Mouse (Mus musculus) bone marrow macrophage, adult 2 months (primary cell): Measurements from ENCODE around the gene Scd4. TPM values are rescaled to one million over a fixed set of nuclear protein-coding genes. Genes with fewer than 3 reads are reported as not detected.

Experiments
- H3K27ac ChIP-seq: 2 replicates; pipeline ENCODE4 v1.5.1; 2012; ENCODE audit warnings: low read depth, low read length; ENCODE audit not compliant: insufficient read depth
- H3K4me1 ChIP-seq: 2 replicates; pipeline ENCODE4 v1.6.1; 2012; ENCODE audit warnings: low read length; ENCODE audit not compliant: control insufficient read depth, insufficient read depth
- H3K4me3 ChIP-seq: 2 replicates; pipeline ENCODE4 v1.5.1; 2012; ENCODE audit warnings: mild to moderate bottlenecking, low read length, moderate library complexity; ENCODE audit not compliant: insufficient read depth
- CTCF ChIP-seq: IDR thresholded peaks from 2 replicates; pipeline ENCODE4 v1.5.1; 2012; ENCODE audit warnings: low read depth, mild to moderate bottlenecking, low read length, moderate library complexity
- POLR2A ChIP-seq: IDR thresholded peaks from 2 replicates; pipeline ENCODE4 v1.6.1; 2012; ENCODE audit warnings: mild to moderate bottlenecking, low read depth, low read length, borderline replicate concordance
- polyA plus RNA-seq: library from polyadenylated mRNA; stranded (reverse); fragments of >200 nt; gene quantifications from 2 replicates; pipeline ENCODE4 v1.2.4, GENCODE M21; 2012; ENCODE audit not compliant: missing spikeins, insufficient read depth, insufficient read length

Gene Scd4
- polyA plus RNA-seq = not detected in 2 replicates

GRCm38 (mm10) chr19:44332833-44333623, at the start of gene Scd4:
Gene Scd4 (plus strand): TSS chr19:44333092.
- TF ChIP-seq POLR2A (no peak), CTCF (no peak)
- H3K27ac ChIP-seq = no peak within 1 kb of the TSS
- H3K4me1 ChIP-seq = peaks cover 11% of the 10 kb centered on the region
- no peak within 1 kb of the TSS for H3K4me3 ChIP-seq

DNA sequence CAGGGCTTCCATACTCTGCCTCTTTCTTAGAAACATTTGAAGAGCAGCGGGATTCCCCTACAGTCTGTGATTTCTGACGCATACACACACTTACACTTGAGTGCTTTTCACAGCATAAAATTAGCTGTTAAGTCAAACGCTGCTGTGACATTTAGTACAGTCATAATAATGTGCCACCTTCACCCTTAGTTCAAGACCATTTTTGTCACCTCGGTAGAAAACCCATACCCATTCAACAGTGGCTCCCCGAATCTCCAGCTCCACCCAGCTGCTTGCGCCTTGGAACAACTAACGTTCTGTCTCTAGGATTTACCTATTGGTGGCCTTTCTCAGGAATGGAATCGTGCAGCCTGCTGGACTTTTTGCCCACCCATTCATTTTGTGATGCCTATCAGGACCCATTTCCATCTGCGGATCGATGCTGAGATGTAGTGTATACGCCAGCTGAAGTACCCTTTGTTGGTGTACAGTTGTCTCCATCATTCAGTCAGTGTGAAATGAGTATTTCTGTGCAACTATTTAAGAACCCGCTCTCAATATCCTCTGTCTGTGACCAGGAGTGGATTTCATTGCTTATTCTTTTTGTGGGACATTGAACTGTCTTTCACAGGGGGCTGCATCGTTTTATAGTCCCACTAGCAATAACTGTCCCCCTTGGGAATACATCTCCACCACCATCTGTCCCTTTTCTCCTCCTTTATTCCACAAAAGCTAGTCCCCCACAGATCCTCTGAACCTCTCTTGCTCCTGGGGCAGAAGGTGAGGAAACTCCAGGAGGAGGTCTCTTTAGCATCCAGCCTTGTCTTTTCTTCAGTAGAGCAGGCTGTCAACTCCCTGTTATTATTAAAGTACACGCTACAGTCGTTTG, 49.5 kb upstream of the Scd4 start:
- Histone ChIP-seq H3K27ac (peak overlapping the region; percentile 77), H3K4me1 (peaks cover 48% of the 10 kb centered on the region), H3K4me3 (peak overlapping the region; percentile 38)
- no peak for TF ChIP-seq CTCF
- TF ChIP-seq POLR2A = no peak

GRCm38 (mm10) chr19:44284025-44284695, 48.7 kb upstream of the Scd4 start:
- H3K4me3 ChIP-seq = peak overlapping the region; percentile 66
- no peak; the same call in 1 of the 2 replicates for TF ChIP-seq POLR2A
- peaks cover 45% of the 10 kb centered on the region for H3K4me1 ChIP-seq
- peak overlapping the region; percentile 88 for H3K27ac ChIP-seq

- Histone ChIP-seq H3K27ac (peak overlapping the region; percentile 88), H3K4me3 (peak overlapping the region; percentile 66), H3K4me1 (peaks cover 45% of the 10 kb centered on the region)
- TF ChIP-seq POLR2A (no peak), CTCF (no peak)
These were observed 48.2 kb upstream of the Scd4 start for GRCm38 (mm10) chr19:44284723-44285122.

DNA sequence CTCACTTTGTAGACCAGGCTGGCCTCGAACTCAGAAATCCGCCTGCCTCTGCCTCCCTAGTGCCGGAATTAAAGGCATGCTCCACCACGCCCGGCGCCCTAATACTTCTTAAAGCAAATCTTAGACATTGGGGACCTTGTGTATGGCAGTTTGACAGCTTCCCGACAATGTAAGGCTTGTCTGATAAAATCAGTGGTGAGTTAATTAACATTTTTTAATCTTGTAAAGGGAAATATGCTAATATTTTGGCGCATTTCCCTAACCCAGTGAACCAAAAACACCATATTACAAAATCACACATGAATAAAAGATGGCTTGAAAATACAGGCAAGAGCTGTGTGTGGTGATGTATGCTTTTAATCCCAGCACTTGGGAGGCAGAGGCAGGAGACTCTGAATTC, 47.3 kb upstream of the Scd4 start:
- TF ChIP-seq POLR2A = no peak
- no peak for TF ChIP-seq CTCF
- Histone ChIP-seq H3K4me3 (no peak overlapping the region), H3K27ac (no peak overlapping the region), H3K4me1 (peaks cover 47% of the 10 kb centered on the region)

- TF ChIP-seq POLR2A = no peak
These were observed 46.8 kb upstream of the Scd4 start for GRCm38 (mm10) chr19:44286109-44286508.

DNA sequence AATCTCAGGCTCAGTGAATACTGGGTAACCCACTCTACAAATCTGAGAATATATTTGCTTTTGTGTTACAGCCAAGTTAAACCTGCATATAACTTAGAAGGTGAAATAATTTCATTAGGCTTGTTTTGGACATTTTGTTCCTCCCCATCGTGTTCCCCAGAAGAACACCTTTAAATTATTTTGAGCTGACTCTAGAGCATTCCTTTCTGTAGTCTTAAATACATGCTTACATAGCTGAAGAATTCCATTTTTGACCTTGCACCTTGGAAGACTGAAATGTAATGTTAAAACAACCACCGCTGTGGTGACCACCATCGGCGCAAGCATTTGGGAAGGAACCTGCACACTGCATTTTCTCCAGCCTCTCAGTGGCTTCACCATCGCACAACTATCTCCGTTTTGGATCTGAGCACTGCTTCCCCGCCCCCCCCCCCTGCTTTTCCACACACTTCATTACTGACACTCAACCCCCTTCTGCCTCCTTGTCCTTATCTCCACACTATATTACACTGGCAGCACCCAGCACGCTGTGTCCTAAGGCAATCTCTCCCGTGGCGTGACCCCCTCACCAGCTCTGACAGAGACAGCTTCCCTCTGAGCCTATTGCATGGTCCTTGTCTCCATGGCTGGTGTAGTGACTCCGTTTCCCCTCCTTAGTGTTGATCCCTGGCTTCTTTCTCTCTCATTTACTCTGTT, 45.3 kb upstream of the Scd4 start:
- Histone ChIP-seq H3K27ac (no peak overlapping the region), H3K4me3 (no peak overlapping the region), H3K4me1 (peaks cover 36% of the 10 kb centered on the region)
- no peak for TF ChIP-seq POLR2A
- TF ChIP-seq CTCF = no peak

More at GRCm38 (mm10) chr19:44286109-44286508, 46.8 kb upstream of the Scd4 start:
- Histone ChIP-seq H3K27ac (no peak overlapping the region), H3K4me1 (peaks cover 42% of the 10 kb centered on the region), H3K4me3 (no peak overlapping the region)

DNA sequence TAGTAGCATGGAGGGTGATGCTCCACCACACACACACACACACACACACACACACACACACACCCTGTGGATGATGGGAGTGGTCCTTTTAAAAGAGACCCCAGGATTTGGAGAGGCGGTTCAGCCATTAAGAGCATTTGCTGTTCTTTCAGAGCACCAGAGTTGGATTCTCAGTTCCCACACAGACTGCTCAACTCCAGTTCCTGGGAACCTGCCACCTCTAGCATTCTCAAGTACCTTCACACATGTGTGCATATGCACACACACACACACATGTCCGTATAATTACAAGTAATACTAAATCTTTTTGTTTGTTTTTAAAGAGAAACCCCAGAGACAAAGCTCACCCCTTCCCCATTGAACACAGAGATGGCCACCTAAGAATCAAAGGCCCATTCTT, 40.8 kb upstream of the Scd4 start:
- TF ChIP-seq POLR2A (no peak), CTCF (no peak)
- Histone ChIP-seq H3K4me1 (peaks cover 16% of the 10 kb centered on the region), H3K27ac (no peak overlapping the region), H3K4me3 (no peak overlapping the region)

- peaks cover 16% of the 10 kb centered on the region for H3K4me1 ChIP-seq
- no peak for TF ChIP-seq POLR2A
- TF ChIP-seq CTCF = no peak
- 0 out of 2 replicates have a peak overlapping the region, but pooled peaks have one; percentile 72 for H3K4me3 ChIP-seq
- peak overlapping the region; percentile 97 for H3K27ac ChIP-seq
These were observed 40.4 kb upstream of the Scd4 start for GRCm38 (mm10) chr19:44292483-44292882.
